In the genomic region with DNA sequence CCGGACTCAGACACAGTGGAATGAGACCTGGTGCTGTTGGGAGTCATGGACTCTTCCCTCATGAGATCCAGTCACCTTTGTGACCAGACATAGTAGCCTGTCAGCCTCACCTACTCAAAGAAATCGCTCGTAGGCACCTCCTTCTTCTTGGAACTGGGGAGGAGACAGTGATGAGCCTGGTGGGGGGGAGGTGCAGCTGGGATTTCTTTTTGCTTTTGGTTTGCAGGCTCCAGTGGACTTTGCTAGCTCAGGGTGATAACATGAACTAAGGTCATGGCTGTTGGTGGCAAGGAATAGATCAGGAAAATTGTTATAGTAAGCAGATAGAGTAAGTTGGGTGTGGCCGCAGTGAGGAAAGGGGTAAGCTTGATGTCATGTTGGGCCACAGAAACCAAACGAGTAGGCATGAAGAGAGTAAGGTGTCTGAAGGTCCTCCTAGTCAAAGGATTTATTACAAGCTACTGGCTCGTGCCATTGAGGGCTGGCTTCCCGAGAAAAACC, we compare ENCODE assay signal across 24 mouse cellular contexts. TPM values are rescaled to one million over a fixed set of nuclear protein-coding genes. Genes with fewer than 3 reads are reported as not detected.
A peak's percentile ranks its signal among the peaks of the same experiment; 100 is the strongest.
DNase-seq lines count a peak whose midpoint lies in the region; ATAC-seq and TF ChIP-seq lines count a peak whose summit lies in the region.
"Had no signal": no experiment of that assay in that cellular context is flagged by ENCODE, and none has a peak within 500 bp of the region (broad histone marks: within the 10 kb centered on the region; RNA-seq: fewer than 3 reads in every experiment).

No protein-coding gene starts in this region.

- H3K36me3 ChIP-seq in heart, embryonic 10.5 days: no peaks in the 10 kb centered on the region
- no peaks in the 10 kb centered on the region for H3K36me3 ChIP-seq in heart, adult 2 months (ENCODE audit: control insufficient read depth, insufficient read depth, low read length)
- no peaks in the 10 kb centered on the region for H3K36me3 ChIP-seq in intestine, embryonic 15.5 days
- H3K36me3 ChIP-seq in intestine, embryonic 16.5 days (ENCODE audit: control insufficient read depth, insufficient read depth, low read length): no peaks in the 10 kb centered on the region
- H3K36me3 ChIP-seq in small intestine, adult 2 months (ENCODE audit: control insufficient read depth, insufficient read depth, low read length): peaks cover 8% of the 10 kb centered on the region
- H3K36me3 ChIP-seq: embryonic facial prominence, embryonic 13.5 days; embryonic facial prominence, embryonic 15.5 days; forebrain, embryonic 10.5 days; forebrain, embryonic 12.5 days had no signal

- no peaks in the 10 kb centered on the region for H3K27me3 ChIP-seq in heart, embryonic 10.5 days (ENCODE audit: insufficient read depth, poor library complexity, severe bottlenecking)
- H3K27me3 ChIP-seq in heart, adult 2 months (ENCODE audit: control insufficient read depth, insufficient read depth, low read length): no peaks in the 10 kb centered on the region
- H3K27me3 ChIP-seq in intestine, embryonic 15.5 days (replicated peaks): no peaks in the 10 kb centered on the region
- no peaks in the 10 kb centered on the region for H3K27me3 ChIP-seq in intestine, embryonic 16.5 days (replicated peaks; ENCODE audit: control insufficient read depth, insufficient read depth, low read length)
- no peaks in the 10 kb centered on the region for H3K27me3 ChIP-seq in small intestine, adult 2 months (ENCODE audit: control insufficient read depth, insufficient read depth, low read length)
- H3K27me3 ChIP-seq: embryonic facial prominence, embryonic 13.5 days; embryonic facial prominence, embryonic 15.5 days; forebrain, embryonic 12.5 days had no signal

- no peak for TF ChIP-seq CTCF in heart, adult 2 months (IDR thresholded peaks at IDR 0.05)
- no peak for TF ChIP-seq CTCF in small intestine, adult 2 months (IDR thresholded peaks at IDR 0.05; ENCODE audit: extremely low read depth, insufficient read length, insufficient replicate concordance, low read depth, low read length)

- ATAC-seq in intestine, embryonic 15.5 days: peak; percentile 70
- peak; percentile 68; the same call in 1 of the 2 replicates for ATAC-seq in intestine, embryonic 16.5 days
- ATAC-seq: forebrain, embryonic 14.5 days had no signal

- H3K4me2 ChIP-seq in intestine, embryonic 15.5 days (replicated peaks): no peak overlapping the region
- H3K4me2 ChIP-seq in intestine, embryonic 16.5 days (ENCODE audit: low read depth, low read length): no peak overlapping the region
- H3K4me2 ChIP-seq: embryonic facial prominence, embryonic 13.5 days; embryonic facial prominence, embryonic 15.5 days; forebrain, embryonic 12.5 days had no signal

- H3K79me2 ChIP-seq in heart, adult 2 months (replicated peaks; ENCODE audit: control insufficient read depth, insufficient read depth, low read length): no peaks in the 10 kb centered on the region

- peaks cover 3% of the 10 kb centered on the region; the same call in 1 of the 2 replicates for H3K4me1 ChIP-seq in heart, embryonic 10.5 days
- H3K4me1 ChIP-seq in heart, adult 2 months (ENCODE audit: control insufficient read depth, insufficient read depth, low read length): no peaks in the 10 kb centered on the region; the same call in 1 of the 2 replicates
- no peaks in the 10 kb centered on the region for H3K4me1 ChIP-seq in intestine, embryonic 15.5 days (replicated peaks)
- peaks cover 2% of the 10 kb centered on the region; the same call in 1 of the 2 replicates for H3K4me1 ChIP-seq in intestine, embryonic 16.5 days (ENCODE audit: control insufficient read depth, insufficient read depth, low read length)
- peaks cover 32% of the 10 kb centered on the region for H3K4me1 ChIP-seq in small intestine, adult 2 months (ENCODE audit: control insufficient read depth, insufficient read depth, insufficient read length, low read length)
- H3K4me1 ChIP-seq: embryonic facial prominence, embryonic 15.5 days; forebrain, embryonic 12.5 days had no signal

- peak; percentile 42 for DNase-seq in heart, embryonic 10.5 days (ENCODE audit: low spot score)
- no peak for DNase-seq in heart, adult 2 months
- no peak for DNase-seq in layer of hippocampus, postnatal 36 days
- DNase-seq in urinary bladder, postnatal 25 days (ENCODE audit: low spot score): no peak
- DNase-seq in thymus, postnatal 25 days: no peak
- DNase-seq: adrenal gland, adult 2 months; adrenal gland, postnatal 10 days; adrenal gland, postnatal 25 days; cerebellum, adult 11 months; cerebellum, adult 18-20 months; cerebellum, adult 8-10 months; cerebellum, adult 9-11 months; cerebellum, postnatal 14 days; cerebellum, postnatal 36 days; embryo, embryonic 11 days had no signal

- no peak for TF ChIP-seq EP300 in heart, adult 2 months (IDR thresholded peaks at IDR 0.05; ENCODE audit: insufficient read depth, low read depth, low read length)

- H3K9me3 ChIP-seq in heart, embryonic 10.5 days: no peaks in the 10 kb centered on the region
- H3K9me3 ChIP-seq in intestine, embryonic 15.5 days: no peaks in the 10 kb centered on the region
- H3K9me3 ChIP-seq in intestine, embryonic 16.5 days (ENCODE audit: control insufficient read depth, low read length): no peaks in the 10 kb centered on the region
- H3K9me3 ChIP-seq: embryonic facial prominence, embryonic 13.5 days; embryonic facial prominence, embryonic 15.5 days; forebrain, embryonic 10.5 days; forebrain, embryonic 12.5 days had no signal

- intact Hi-C loops in heart, adult 2 months (cut with DNase I): no loop called here

- TF ChIP-seq POLR2A in heart, adult 2 months (IDR thresholded peaks at IDR 0.05; ENCODE audit: insufficient read depth, low read depth, low read length): no peak
- no peak for TF ChIP-seq POLR2A in small intestine, adult 2 months (IDR thresholded peaks at IDR 0.05; ENCODE audit: low read depth, low read length)

- H3K27ac ChIP-seq in heart, embryonic 10.5 days: no peak overlapping the region
- no peak overlapping the region for H3K27ac ChIP-seq in heart, adult 2 months
- no peak overlapping the region for H3K27ac ChIP-seq in intestine, embryonic 15.5 days
- no peak overlapping the region for H3K27ac ChIP-seq in intestine, embryonic 16.5 days (ENCODE audit: low read length)
- peak overlapping the region; percentile 62 for H3K27ac ChIP-seq in small intestine, adult 2 months (ENCODE audit: insufficient read depth, low read depth, low read length)
- H3K27ac ChIP-seq: embryonic facial prominence, embryonic 13.5 days; embryonic facial prominence, embryonic 15.5 days; forebrain, embryonic 10.5 days; forebrain, embryonic 12.5 days had no signal

- no peak overlapping the region for H3K4me3 ChIP-seq in heart, embryonic 10.5 days
- H3K4me3 ChIP-seq in heart, adult 2 months: no peak overlapping the region
- no peak overlapping the region for H3K4me3 ChIP-seq in intestine, embryonic 15.5 days (replicated peaks)
- H3K4me3 ChIP-seq in intestine, embryonic 16.5 days (ENCODE audit: low read length): no peak overlapping the region
- H3K4me3 ChIP-seq in small intestine, adult 2 months (ENCODE audit: low read depth, low read length): no peak overlapping the region
- H3K4me3 ChIP-seq: embryonic facial prominence, embryonic 13.5 days; embryonic facial prominence, embryonic 15.5 days; erythroblast, embryonic 14.5 days; forebrain, embryonic 10.5 days; forebrain, embryonic 12.5 days had no signal

- H3K9ac ChIP-seq in heart, adult 2 months (ENCODE audit: low read depth, low read length): no peak overlapping the region
- H3K9ac ChIP-seq in intestine, embryonic 15.5 days: no peak overlapping the region
- H3K9ac ChIP-seq in intestine, embryonic 16.5 days (ENCODE audit: low read depth, low read length): no peak overlapping the region
- H3K9ac ChIP-seq: embryonic facial prominence, embryonic 13.5 days; embryonic facial prominence, embryonic 15.5 days; forebrain, embryonic 12.5 days had no signal

- WGBS in heart, embryonic 10.5 days: 79% methylated on average over 7 of the region's 7 CpGs
- 89% methylated on average over 7 of the region's 7 CpGs for WGBS in heart, adult 2 months
- 82% methylated on average over 7 of the region's 7 CpGs for WGBS in intestine, embryonic 15.5 days
- WGBS in intestine, embryonic 16.5 days: 79% methylated on average over 7 of the region's 7 CpGs
- 48% methylated on average over 7 of the region's 7 CpGs for WGBS in small intestine, adult 2 months

RNA-seq across cellular contexts. Expression of a gene that starts 56.8 kb away (rescaled TPM):
- polyA plus RNA-seq in heart, embryonic 10.5 days (2016; fragmentation: Nextera tagmentation; extraction: Ambion mirVana): 2.3 and 3.7 TPM in 2 replicates
- 1 to 10 TPM; 6.4 to 7.8 TPM for total RNA-seq in heart, adult 2 months (2021)
- polyA plus RNA-seq in heart, adult 2 months (2012; rRNA removed): 4.5 and 7.3 TPM in 2 replicates
- 13.7 and 14.8 TPM in 2 replicates for polyA plus RNA-seq in intestine, embryonic 15.5 days (2015; fragmentation: Nextera tagmentation; extraction: Ambion mirVana)
- 14.8 and 16.2 TPM in 2 replicates for polyA plus RNA-seq in intestine, embryonic 16.5 days (2015; fragmentation: Nextera tagmentation; extraction: Ambion mirVana)
- polyA plus RNA-seq in small intestine, adult 2 months (2012; rRNA removed): 14.5 and 14.7 TPM in 2 replicates
- 10 to 100 TPM; 74.1 to 77.7 TPM for total RNA-seq in layer of hippocampus, postnatal 36 days (2021)
- polyA plus RNA-seq: erythroblast, embryonic 14.5 days had no signal
